Mouse (Mus musculus) NIH3T3 (cell line): ENCODE results near the gene Cmbl.
"Not testable (repeated sequence)": the region's sequence is repeated elsewhere in the genome, so short reads cannot be mapped to it uniquely, and the experiment has no call there.

Experiments used
- DNase-seq: peaks from one replicate; pipeline ENCODE4 v3.0.0-alpha.2; 2012; ENCODE audit warnings: low read depth

The Cmbl gene

GRCm38 (mm10) chr15:31542013-31542958 is 22.9 kb upstream of the Cmbl start:
- DNase-seq = peak; percentile 51

- no peak for DNase-seq
Observed at GRCm38 (mm10) chr15:31543246-31543645, 21.9 kb upstream of the Cmbl start.

GRCm38 (mm10) chr15:31545058-31545457 is 20.1 kb upstream of the Cmbl start:
- DNase-seq = no peak

- peak; percentile 33 for DNase-seq
Observed at GRCm38 (mm10) chr15:31546291-31546690, 18.9 kb upstream of the Cmbl start.

- DNase-seq = no peak
Observed at GRCm38 (mm10) chr15:31547421-31547820, 17.8 kb upstream of the Cmbl start.

- DNase-seq = no peak
Observed at GRCm38 (mm10) chr15:31550381-31550780, 14.8 kb upstream of the Cmbl start.

- no peak for DNase-seq
Observed at GRCm38 (mm10) chr15:31554855-31555254, 10.3 kb upstream of the Cmbl start.

GRCm38 (mm10) chr15:31561390-31561789 is 3.8 kb upstream of the Cmbl start:
- peak; percentile 63 for DNase-seq

GRCm38 (mm10) chr15:31561976-31562375 is 3.2 kb upstream of the Cmbl start:
- DNase-seq = no peak

GRCm38 (mm10) chr15:31562847-31563246 is 2.3 kb upstream of the Cmbl start:
- DNase-seq = no peak

- no peak for DNase-seq
Observed at GRCm38 (mm10) chr15:31563577-31564546, 1.3 kb upstream of the Cmbl start.

- no peak for DNase-seq
Observed at GRCm38 (mm10) chr15:31565786-31566185, 597 bp downstream of the Cmbl start.

- DNase-seq = no peak
Observed at GRCm38 (mm10) chr15:31567431-31567830, 2.2 kb downstream of the Cmbl start.

GRCm38 (mm10) chr15:31568581-31568996 is 3.4 kb downstream of the Cmbl start:
- peak; percentile 44 for DNase-seq

- no peak for DNase-seq
Observed at GRCm38 (mm10) chr15:31569325-31570022, 4.3 kb downstream of the Cmbl start.

- no peak for DNase-seq
Observed at GRCm38 (mm10) chr15:31570959-31571358, 5.8 kb downstream of the Cmbl start.

- DNase-seq = peak; percentile 65
Observed at GRCm38 (mm10) chr15:31571906-31572722, 6.9 kb downstream of the Cmbl start.

- DNase-seq = no peak
Observed at GRCm38 (mm10) chr15:31573287-31573686, 8.1 kb downstream of the Cmbl start.

- no peak for DNase-seq
Observed at GRCm38 (mm10) chr15:31573692-31574091, 8.5 kb downstream of the Cmbl start.

GRCm38 (mm10) chr15:31576076-31576475 is 10.9 kb downstream of the Cmbl start:
- no peak for DNase-seq

GRCm38 (mm10) chr15:31581086-31581485 is 15.9 kb downstream of the Cmbl start:
- not testable (repeated sequence) for DNase-seq
